Mouse (Mus musculus): ENCODE data around the gene Sept11. TPM values are rescaled to one million over a fixed set of nuclear protein-coding genes. Genes with fewer than 3 reads are reported as not detected.
A peak's percentile ranks its signal among the peaks of the same experiment; 100 is the strongest.

The Sept11 gene
- 28.0 and 55.8 TPM in 2 replicates for polyA plus RNA-seq (2011; ENCODE audit: insufficient read depth, insufficient read length, low replicate concordance, missing spikeins)

GRCm38 (mm10) chr5:93092857-93093622 is at the start of gene Sept11:
Gene Sept11, plus strand, starts transcription at chr5:93093437.
- peak within 1 kb of the TSS; percentile 86 for H3K27ac ChIP-seq (ENCODE audit: control insufficient read depth, insufficient read depth, low read depth, low read length, poor library complexity)
- peak within 1 kb of the TSS; percentile 93 for H3K4me3 ChIP-seq (replicated peaks; ENCODE audit: control insufficient read depth, low read depth, low read length)
- under 1% methylated on average over 63 of the region's 63 CpGs for WGBS
- H3K4me1 ChIP-seq (ENCODE audit: control insufficient read depth, insufficient read depth, low read length), result peaks cover 1% of the 10 kb centered on the region; the same call in 1 of the 2 replicates
- TF ChIP-seq POLR2A (IDR thresholded peaks at IDR 0.05; ENCODE audit: borderline replicate concordance, control insufficient read depth, low read depth, low read length) (peak; percentile 56; the same call in 1 of the 2 replicates), CTCF (IDR thresholded peaks at IDR 0.05; ENCODE audit: control insufficient read depth, insufficient read depth, low read length) (no peak)

GRCm38 (mm10) chr5:93043688-93044583 is 49.3 kb upstream of the Sept11 start:
- no peak for TF ChIP-seq POLR2A (IDR thresholded peaks at IDR 0.05; ENCODE audit: borderline replicate concordance, control insufficient read depth, low read depth, low read length)
- TF ChIP-seq CTCF (IDR thresholded peaks at IDR 0.05; ENCODE audit: control insufficient read depth, insufficient read depth, low read length), result no peak
- 5% methylated on average over 68 of the region's 69 CpGs for WGBS
- no peak overlapping the region for H3K4me3 ChIP-seq (replicated peaks; ENCODE audit: control insufficient read depth, low read depth, low read length)
- no peak overlapping the region; the same call in 1 of the 2 replicates for H3K27ac ChIP-seq (ENCODE audit: control insufficient read depth, insufficient read depth, low read depth, low read length, poor library complexity)
- H3K4me1 ChIP-seq (ENCODE audit: control insufficient read depth, insufficient read depth, low read length), result no peaks in the 10 kb centered on the region

- Histone ChIP-seq H3K4me1 (ENCODE audit: control insufficient read depth, insufficient read depth, low read length) (no peaks in the 10 kb centered on the region), H3K27ac (ENCODE audit: control insufficient read depth, insufficient read depth, low read depth, low read length, poor library complexity) (no peak within 1 kb of the TSS; the same call in 1 of the 2 replicates), H3K4me3 (replicated peaks; ENCODE audit: control insufficient read depth, low read depth, low read length) (no peak within 1 kb of the TSS)
- TF ChIP-seq POLR2A (IDR thresholded peaks at IDR 0.05; ENCODE audit: borderline replicate concordance, control insufficient read depth, low read depth, low read length), result no peak
- no peak for TF ChIP-seq CTCF (IDR thresholded peaks at IDR 0.05; ENCODE audit: control insufficient read depth, insufficient read depth, low read length)
- 2% methylated on average over 68 of the region's 68 CpGs for WGBS
Observed at GRCm38 (mm10) chr5:93044584-93045370, 48.5 kb upstream of the Sept11 start, which contains the start of gene Sowahb. Gene Sowahb, minus strand, starts transcription at chr5:93045022.

GRCm38 (mm10) chr5:93045371-93045714 is 47.9 kb upstream of the Sept11 start:
- TF ChIP-seq POLR2A (IDR thresholded peaks at IDR 0.05; ENCODE audit: borderline replicate concordance, control insufficient read depth, low read depth, low read length) (no peak), CTCF (IDR thresholded peaks at IDR 0.05; ENCODE audit: control insufficient read depth, insufficient read depth, low read length) (no peak)
- 3% methylated on average over 19 of the region's 19 CpGs for WGBS
- Histone ChIP-seq H3K4me3 (replicated peaks; ENCODE audit: control insufficient read depth, low read depth, low read length) (no peak overlapping the region), H3K27ac (ENCODE audit: control insufficient read depth, insufficient read depth, low read depth, low read length, poor library complexity) (no peak overlapping the region), H3K4me1 (ENCODE audit: control insufficient read depth, insufficient read depth, low read length) (no peaks in the 10 kb centered on the region)

- H3K4me3 ChIP-seq (replicated peaks; ENCODE audit: control insufficient read depth, low read depth, low read length), result no peak overlapping the region
- H3K4me1 ChIP-seq (ENCODE audit: control insufficient read depth, insufficient read depth, low read length), result no peaks in the 10 kb centered on the region
- no peak overlapping the region for H3K27ac ChIP-seq (ENCODE audit: control insufficient read depth, insufficient read depth, low read depth, low read length, poor library complexity)
- TF ChIP-seq CTCF (IDR thresholded peaks at IDR 0.05; ENCODE audit: control insufficient read depth, insufficient read depth, low read length), result no peak
- no peak for TF ChIP-seq POLR2A (IDR thresholded peaks at IDR 0.05; ENCODE audit: borderline replicate concordance, control insufficient read depth, low read depth, low read length)
- 42% methylated on average over 5 of the region's 5 CpGs for WGBS
Observed at GRCm38 (mm10) chr5:93046306-93046845, 46.9 kb upstream of the Sept11 start.

GRCm38 (mm10) chr5:93048481-93049240 is 44.6 kb upstream of the Sept11 start:
- TF ChIP-seq CTCF (IDR thresholded peaks at IDR 0.05; ENCODE audit: control insufficient read depth, insufficient read depth, low read length) (no peak), POLR2A (IDR thresholded peaks at IDR 0.05; ENCODE audit: borderline replicate concordance, control insufficient read depth, low read depth, low read length) (no peak)
- no peak overlapping the region for H3K27ac ChIP-seq (ENCODE audit: control insufficient read depth, insufficient read depth, low read depth, low read length, poor library complexity)
- H3K4me1 ChIP-seq (ENCODE audit: control insufficient read depth, insufficient read depth, low read length), result no peaks in the 10 kb centered on the region
- H3K4me3 ChIP-seq (replicated peaks; ENCODE audit: control insufficient read depth, low read depth, low read length), result no peak overlapping the region
- WGBS, result 63% methylated on average over 13 of the region's 13 CpGs

GRCm38 (mm10) chr5:93049971-93050370 is 43.3 kb upstream of the Sept11 start:
- no peak overlapping the region for H3K4me3 ChIP-seq (replicated peaks; ENCODE audit: control insufficient read depth, low read depth, low read length)
- TF ChIP-seq CTCF (IDR thresholded peaks at IDR 0.05; ENCODE audit: control insufficient read depth, insufficient read depth, low read length) (no peak), POLR2A (IDR thresholded peaks at IDR 0.05; ENCODE audit: borderline replicate concordance, control insufficient read depth, low read depth, low read length) (no peak)
- WGBS, result 85% methylated on average over 1 of the region's 1 CpGs

More at GRCm38 (mm10) chr5:93049971-93050370, 43.3 kb upstream of the Sept11 start:
- Histone ChIP-seq H3K4me1 (ENCODE audit: control insufficient read depth, insufficient read depth, low read length) (no peaks in the 10 kb centered on the region), H3K27ac (ENCODE audit: control insufficient read depth, insufficient read depth, low read depth, low read length, poor library complexity) (no peak overlapping the region)
